8 mouse cellular contexts compared by ENCODE assay signal in genomic region chr19:4096642-4097440, GRCm38 (mm10). TPM values are rescaled to one million over a fixed set of nuclear protein-coding genes. Genes with fewer than 3 reads are reported as not detected.
DNase-seq lines count a peak whose midpoint lies in the region; ATAC-seq and TF ChIP-seq lines count a peak whose summit lies in the region.

Gene Cdk2ap2 (plus strand): TSS chr19:4097182.

- H3K9ac ChIP-seq in forebrain, embryonic 16.5 days (replicated peaks; ENCODE audit: low read depth, low read length) = peak within 1 kb of the TSS; percentile 72
- peak within 1 kb of the TSS; percentile 57 for H3K9ac ChIP-seq in lung, embryonic 14.5 days

- H3K4me3 ChIP-seq in G1E (ENCODE audit: low read depth, low read length) = peak within 1 kb of the TSS; percentile 78
- H3K4me3 ChIP-seq in forebrain, embryonic 16.5 days (replicated peaks; ENCODE audit: low read length) = peak within 1 kb of the TSS; percentile 69
- H3K4me3 ChIP-seq in layer of hippocampus, adult 2 months = peak within 1 kb of the TSS; percentile 73
- peak within 1 kb of the TSS; percentile 63 for H3K4me3 ChIP-seq in lung, embryonic 14.5 days (ENCODE audit: low read depth, low read length)
- H3K4me3 ChIP-seq in olfactory bulb, adult 2 months (ENCODE audit: insufficient read depth, low read depth, low read length) = peak within 1 kb of the TSS; percentile 66
- H3K4me3 ChIP-seq in thymus, adult 2 months (ENCODE audit: control insufficient read depth, insufficient read depth, low read length) = peak within 1 kb of the TSS; percentile 67

- intact Hi-C loops in heart, postnatal 36 days (cut with DNase I) = no loop called here

- peak; percentile 99 for DNase-seq in G1E (ENCODE audit: low spot score)
- DNase-seq in cerebellum, adult 18-20 months = peak; percentile 99 to 100
- peak; percentile 100 for DNase-seq in heart, postnatal 36 days
- DNase-seq in layer of hippocampus, adult 2 months (ENCODE audit: low spot score in 2 of 2) = peak; percentile 100
- peak; percentile 99 for DNase-seq in lung, embryonic 14.5 days
- peak; percentile 99 for DNase-seq in thymus, adult 2 months

- H3K27me3 ChIP-seq in G1E (ENCODE audit: insufficient read depth, low read length) = peaks cover 15% of the 10 kb centered on the region
- peaks cover 6% of the 10 kb centered on the region for H3K27me3 ChIP-seq in forebrain, embryonic 16.5 days (replicated peaks; ENCODE audit: control insufficient read depth, insufficient read depth, low read length)
- H3K27me3 ChIP-seq in lung, embryonic 14.5 days (ENCODE audit: insufficient read depth, low read length) = peaks cover 26% of the 10 kb centered on the region
- H3K27me3 ChIP-seq in thymus, adult 2 months (ENCODE audit: control insufficient read depth, insufficient read depth, low read length) = no peaks in the 10 kb centered on the region

- ATAC-seq in G1E (ENCODE audit: extremely low read depth, insufficient number of reproducible peaks, low FRiP score, poor library complexity, severe bottlenecking) = peak; percentile 94
- peak; percentile 94 for ATAC-seq in forebrain, embryonic 16.5 days
- peak; percentile 94 for ATAC-seq in lung, embryonic 14.5 days (ENCODE audit: insufficient read depth)

- H3K4me1 ChIP-seq in G1E (ENCODE audit: insufficient read depth, low read depth, low read length) = peaks cover 60% of the 10 kb centered on the region
- peaks cover 41% of the 10 kb centered on the region for H3K4me1 ChIP-seq in forebrain, embryonic 16.5 days (replicated peaks; ENCODE audit: control insufficient read depth, insufficient read depth, low read length)
- H3K4me1 ChIP-seq in lung, embryonic 14.5 days (ENCODE audit: insufficient read depth) = peaks cover 13% of the 10 kb centered on the region; the same call in 1 of the 2 replicates
- H3K4me1 ChIP-seq in olfactory bulb, adult 2 months (ENCODE audit: control insufficient read depth, insufficient read depth, low read length) = peaks cover 35% of the 10 kb centered on the region
- peaks cover 52% of the 10 kb centered on the region for H3K4me1 ChIP-seq in thymus, adult 2 months (replicated peaks; ENCODE audit: control insufficient read depth, insufficient read depth, low read length)

- TF ChIP-seq CTCF in G1E (IDR thresholded peaks at IDR 0.05; ENCODE audit: low read depth, low read length) = no peak
- TF ChIP-seq CTCF in layer of hippocampus, adult 2 months (conservative IDR thresholded peaks at IDR 0.05) = no peak
- no peak for TF ChIP-seq CTCF in lung, embryonic 14.5 days (IDR thresholded peaks at IDR 0.05; ENCODE audit: low read depth)
- 0 out of 2 replicates have a peak, but pooled peaks have one; percentile 2 for TF ChIP-seq CTCF in olfactory bulb, adult 2 months (IDR thresholded peaks at IDR 0.05; ENCODE audit: insufficient read depth, low read depth, low read length)
- peak; percentile 56; the same call in 1 of the 2 replicates for TF ChIP-seq CTCF in thymus, adult 2 months (IDR thresholded peaks at IDR 0.05; ENCODE audit: borderline replicate concordance, control insufficient read depth, extremely low read depth, insufficient read depth, low read length, poor library complexity)

- TF ChIP-seq POLR2A in olfactory bulb, adult 2 months (IDR thresholded peaks at IDR 0.05; ENCODE audit: insufficient read depth, low read depth, low read length) = peak; percentile 52
- TF ChIP-seq POLR2A in thymus, adult 2 months (IDR thresholded peaks at IDR 0.05; ENCODE audit: control insufficient read depth, extremely low read depth, insufficient read depth, low read length, poor library complexity) = peak; percentile 72; the same call in 1 of the 2 replicates

- under 1% methylated on average over 65 of the region's 65 CpGs for WGBS in forebrain, embryonic 16.5 days
- WGBS in lung, embryonic 14.5 days = under 1% methylated on average over 64 of the region's 65 CpGs
- under 1% methylated on average over 65 of the region's 65 CpGs for WGBS in olfactory bulb, adult 2 months
- under 1% methylated on average over 65 of the region's 65 CpGs for WGBS in thymus, adult 2 months

- no peaks in the 10 kb centered on the region for H3K9me3 ChIP-seq in G1E (replicated peaks)
- H3K9me3 ChIP-seq in forebrain, embryonic 16.5 days (ENCODE audit: control insufficient read depth, low read length) = no peaks in the 10 kb centered on the region
- no peaks in the 10 kb centered on the region for H3K9me3 ChIP-seq in lung, embryonic 14.5 days (ENCODE audit: low read depth, low read length)

- H3K36me3 ChIP-seq in G1E (replicated peaks) = peaks cover 25% of the 10 kb centered on the region
- H3K36me3 ChIP-seq in forebrain, embryonic 16.5 days (ENCODE audit: control insufficient read depth, insufficient read depth) = no peaks in the 10 kb centered on the region
- H3K36me3 ChIP-seq in lung, embryonic 14.5 days (ENCODE audit: insufficient read depth) = no peaks in the 10 kb centered on the region
- no peaks in the 10 kb centered on the region for H3K36me3 ChIP-seq in thymus, adult 2 months (ENCODE audit: control insufficient read depth, insufficient read depth, low read length)

- peak within 1 kb of the TSS; percentile 80 for H3K4me2 ChIP-seq in forebrain, embryonic 16.5 days (ENCODE audit: low read length)
- peak within 1 kb of the TSS; percentile 79 for H3K4me2 ChIP-seq in lung, embryonic 14.5 days

- peak within 1 kb of the TSS; percentile 90 for H3K27ac ChIP-seq in forebrain, embryonic 16.5 days (ENCODE audit: low read length)
- H3K27ac ChIP-seq in layer of hippocampus, adult 2 months = peak within 1 kb of the TSS; percentile 98
- peak within 1 kb of the TSS; percentile 88 for H3K27ac ChIP-seq in lung, embryonic 14.5 days (ENCODE audit: low read depth)
- H3K27ac ChIP-seq in olfactory bulb, adult 2 months (ENCODE audit: insufficient read depth, low read depth, low read length) = peak within 1 kb of the TSS; percentile 93
- H3K27ac ChIP-seq in thymus, adult 2 months (ENCODE audit: control insufficient read depth, insufficient read depth, low read length) = peak within 1 kb of the TSS; percentile 4; the same call in 1 of the 2 replicates

RNA-seq across cellular contexts. Expression of gene Cdk2ap2, which starts in this region (rescaled TPM):
- total RNA-seq in G1E (2014; fragmentation: Nextera tagmentation) (36.6 and 40.9 TPM in 2 replicates), G1E (2017) (25.4 and 30.7 TPM in 2 replicates)
- 59.9 and 60.2 TPM in 2 replicates for polyA plus RNA-seq in G1E (2012)
- 76.6 and 80.3 TPM in 2 replicates for polyA plus RNA-seq in forebrain, embryonic 16.5 days (2015; fragmentation: Nextera tagmentation; extraction: Ambion mirVana)
- total RNA-seq in heart, postnatal 36 days (2021) = 10 to 100 TPM; 35.3 to 39.1 TPM
- 10 to 100 TPM; 29.5 to 33.9 TPM for total RNA-seq in layer of hippocampus, adult 2 months (2021)
- 76.6 and 76.8 TPM in 2 replicates for polyA plus RNA-seq in lung, embryonic 14.5 days (2014; fragmentation: Nextera tagmentation; extraction: Ambion mirVana)
- polyA plus RNA-seq in olfactory bulb, adult 2 months (2012; ENCODE audit: insufficient read depth, insufficient read length, low replicate concordance, missing spikeins) = not detected in 2 replicates
- 274 and 296 TPM in 2 replicates for polyA plus RNA-seq in thymus, adult 2 months (2012; rRNA removed)

Comparison
In these comparisons a context has a peak if more than half of its experiments do, and no peak if none do; other contexts are left out.
1. Peak in every context shown above with its lines: DNase-seq, ATAC-seq, H3K4me3 ChIP-seq and H3K27ac ChIP-seq.
2. RNA of gene Cdk2ap2 (polyA plus RNA-seq): 274 to 296 TPM in thymus, adult 2 months, 76.6 to 80.3 TPM in forebrain, embryonic 16.5 days, 76.6 to 76.8 TPM in lung, embryonic 14.5 days and 59.9 to 60.2 TPM in G1E; not detected in olfactory bulb, adult 2 months; every median in the first group is over 10 times any median in the second.
3. CTCF ChIP-seq: peak in olfactory bulb, adult 2 months (single experiment) and thymus, adult 2 months (single experiment); none in G1E (single experiment), layer of hippocampus, adult 2 months (single experiment) and lung, embryonic 14.5 days (single experiment).
4. H3K27ac ChIP-seq: peak in every context shown above with its lines; median percentile 98 in layer of hippocampus, adult 2 months; 93 in olfactory bulb, adult 2 months; 90 in forebrain, embryonic 16.5 days; 88 in lung, embryonic 14.5 days; 4 in thymus, adult 2 months.